Mouse (Mus musculus) T-helper 2 cell (primary cell): Measurements from ENCODE around the gene Ust.

ENCODE experiments used
- in situ Hi-C: fragments of 300-600 bp; cut with MboI, MseI; formaldehyde crosslinking; loops from one replicate; pipeline ENCODE4 v1.15.1; 2025; ENCODE audit warnings: high pct_unique_total_duplicates

Gene Ust

GRCm38 (mm10) chr10:8227705-8228374 is 290.8 kb downstream of the Ust start:
- in situ Hi-C loops: no loop called here

GRCm38 (mm10) chr10:8226650-8227049 is 292.0 kb downstream of the Ust start:
- in situ Hi-C loops: no loop called here

GRCm38 (mm10) chr10:8224641-8225040 is 294.0 kb downstream of the Ust start:
- in situ Hi-C loops: no loop called here

- in situ Hi-C loops: no loop called here
Measured at GRCm38 (mm10) chr10:8224046-8224445, 294.6 kb downstream of the Ust start.

- in situ Hi-C loops: no loop called here
Measured at GRCm38 (mm10) chr10:8216946-8217345, 301.7 kb downstream of the Ust start.

GRCm38 (mm10) chr10:8215181-8215580 is 303.4 kb downstream of the Ust start:
- in situ Hi-C loops: no loop called here

- in situ Hi-C loops: no loop called here
Measured at GRCm38 (mm10) chr10:8213906-8214421, 304.7 kb downstream of the Ust start.

GRCm38 (mm10) chr10:8213266-8213905 is 305.2 kb downstream of the Ust start:
- in situ Hi-C loops: no loop called here

GRCm38 (mm10) chr10:8212611-8213226 is 305.9 kb downstream of the Ust start:
- in situ Hi-C loops: no loop called here

GRCm38 (mm10) chr10:8211694-8212093 is 306.9 kb downstream of the Ust start:
- in situ Hi-C loops: no loop called here

- in situ Hi-C loops: no loop called here
Measured at GRCm38 (mm10) chr10:8210366-8210765, 308.3 kb downstream of the Ust start.

- in situ Hi-C loops: no loop called here
Measured at GRCm38 (mm10) chr10:8207358-8207757, 311.3 kb downstream of the Ust start.

GRCm38 (mm10) chr10:8203681-8204080 is 314.9 kb downstream of the Ust start:
- in situ Hi-C loops: no loop called here

- in situ Hi-C loops: no loop called here
Measured at GRCm38 (mm10) chr10:8199816-8200215, 318.8 kb downstream of the Ust start.

GRCm38 (mm10) chr10:8199026-8199756 is 319.4 kb downstream of the Ust start:
- in situ Hi-C loops: no loop called here

GRCm38 (mm10) chr10:8197661-8198060 is 321.0 kb downstream of the Ust start:
- in situ Hi-C loops: no loop called here

- in situ Hi-C loops: no loop called here
Measured at GRCm38 (mm10) chr10:8196300-8196699, 322.3 kb downstream of the Ust start.

- in situ Hi-C loops: no loop called here
Measured at GRCm38 (mm10) chr10:8195730-8196129, 322.9 kb downstream of the Ust start.

GRCm38 (mm10) chr10:8189331-8189981 is 329.2 kb downstream of the Ust start:
- in situ Hi-C loops: no loop called here

- in situ Hi-C loops: no loop called here
Measured at GRCm38 (mm10) chr10:8185586-8185985, 333.0 kb downstream of the Ust start.

- in situ Hi-C loops: no loop called here
Measured at GRCm38 (mm10) chr10:8184711-8185110, 333.9 kb downstream of the Ust start.

GRCm38 (mm10) chr10:8183171-8183570 is 335.5 kb downstream of the Ust start:
- in situ Hi-C loops: no loop called here
